Mouse (Mus musculus) lung, postnatal 0 days (tissue): ENCODE data around the gene Ehbp1l1.

Experiments used
- CTCF ChIP-seq: IDR thresholded peaks from 2 replicates; pipeline ENCODE4 v1.5.1; 2016; ENCODE audit warnings: antibody characterized with exemption, mild to moderate bottlenecking
- EP300 ChIP-seq: IDR thresholded peaks from 2 replicates; pipeline ENCODE4 v1.6.1; 2016; ENCODE audit warnings: antibody characterized with exemption, mild to moderate bottlenecking, control low read depth

- TF ChIP-seq CTCF (no peak), EP300 (no peak)
Observed at GRCm38 (mm10) chr19:5731264-5731978, 5.3 kb upstream of the Ehbp1l1 start.
